Mouse (Mus musculus): ENCODE measurements at regions not wholly inside any gene's neighbourhood (a gene's known extent, or its start where the extent isn't known, plus 50 kb on each side); places are given as distances from the start of the nearest gene placed in this dataset.

GRCm38 (mm10) chr13:47301070-47301469 is 178.6 kb downstream of the Rnf144b start:
- no peak for TF ChIP-seq EP300 (optimal IDR thresholded peaks at IDR 0.05)
- TF ChIP-seq CTCF (IDR thresholded peaks at IDR 0.05; ENCODE audit: low read depth): peak; percentile 75
